Mouse (Mus musculus) embryonic facial prominence, embryonic 13.5 days (tissue): Measurements from ENCODE around the gene Spi1. TPM values are rescaled to one million over a fixed set of nuclear protein-coding genes. Genes with fewer than 3 reads are reported as not detected.

Experiments
- ATAC-seq: fragments of 200-750 bp; cut with Nextera tagmentation; 2 replicates; pipeline ENCODE4 v1.8.0; 2017; ENCODE audit warnings: low read depth; ENCODE audit not compliant: insufficient number of reproducible peaks, insufficient read depth, low FRiP score, low TSS enrichment
- H3K27ac ChIP-seq: fragments of 300-500 bp; sonication (generic); 2 replicates; pipeline ENCODE4 v1.5.1; 2015; ENCODE audit warnings: moderate library complexity, mild to moderate bottlenecking, inconsistent platforms
- H3K27me3 ChIP-seq: fragments of 300-500 bp; sonication (generic); 2 replicates; pipeline ENCODE4 v1.6.1; 2015; ENCODE audit warnings: mild to moderate bottlenecking, inconsistent platforms
- H3K36me3 ChIP-seq: fragments of 300-500 bp; sonication (generic); 2 replicates; pipeline ENCODE4 v1.6.1; 2015; ENCODE audit warnings: mild to moderate bottlenecking, inconsistent platforms
- H3K4me1 ChIP-seq: fragments of 300-500 bp; sonication (generic); 2 replicates; pipeline ENCODE4 v1.6.1; 2015; ENCODE audit warnings: inconsistent platforms
- H3K4me2 ChIP-seq: fragments of 300-500 bp; sonication (generic); 2 replicates; pipeline ENCODE4 v1.6.1; 2015; ENCODE audit warnings: moderate library complexity, mild to moderate bottlenecking, inconsistent platforms
- H3K4me3 ChIP-seq: fragments of 300-500 bp; sonication (generic); 2 replicates; pipeline ENCODE4 v1.5.1; 2015; ENCODE audit warnings: mild to moderate bottlenecking, inconsistent platforms
- H3K9ac ChIP-seq: fragments of 300-500 bp; sonication (generic); 2 replicates; pipeline ENCODE4 v1.6.1; 2015; ENCODE audit warnings: mild to moderate bottlenecking, inconsistent platforms
- H3K9me3 ChIP-seq: fragments of 300-500 bp; sonication (generic); 2 replicates; pipeline ENCODE4 v1.6.1; 2016; ENCODE audit warnings: inconsistent platforms
- WGBS: fragments of 180-500 bp; shearing (Covaris S2); methylation state at CpG from one replicate; pipeline ENCODE4 v1.1.7; 2015; ENCODE audit warnings: mixed read lengths; 5-methylcytosine and 5-hydroxymethylcytosine counted together
- polyA plus RNA-seq: library from polyadenylated mRNA; unstranded; fragments of >200 nt; fragmentation: Nextera tagmentation; extraction: Ambion mirVana; gene quantifications from 2 replicates; pipeline ENCODE4 v1.2.1, GENCODE M21; 2015

The Spi1 gene
- polyA plus RNA-seq, 1 experiment from 2014 or later = 7.5 TPM

DNA sequence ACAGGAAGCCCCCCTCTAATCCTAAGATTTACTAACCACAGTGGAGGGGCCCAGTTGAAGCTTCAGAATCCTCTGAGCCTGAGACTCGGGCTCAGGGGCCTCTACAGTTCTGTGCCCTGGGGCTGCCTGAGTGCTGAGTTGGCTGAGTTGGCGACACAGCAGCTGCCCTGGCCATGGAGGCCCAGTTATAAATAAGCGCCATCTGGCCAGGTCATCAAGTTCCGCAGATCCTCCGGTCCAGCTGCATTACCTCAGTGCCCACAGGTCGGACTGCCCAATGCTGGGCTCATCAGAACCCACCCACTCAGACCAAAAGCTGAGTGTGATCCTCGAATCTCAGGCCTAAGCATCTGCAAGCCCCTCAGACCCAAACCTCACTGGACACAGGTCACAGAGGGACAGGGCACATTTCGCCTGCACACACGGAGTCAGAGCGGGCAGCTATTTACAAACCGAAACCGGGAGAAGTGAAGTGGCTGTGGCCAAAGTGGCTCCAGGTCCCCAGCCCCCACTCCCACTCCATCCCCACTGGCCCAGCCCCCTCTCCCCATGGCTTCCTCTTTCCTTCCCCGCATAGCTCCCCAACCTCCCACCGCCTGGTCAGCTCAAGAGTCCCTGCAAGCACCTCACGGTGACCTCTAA, 2.1 kb downstream of the Spi1 start:
- 79% methylated on average over 15 of the region's 15 CpGs for whole genome bisulfite sequencing
- Histone ChIP-seq H3K9me3 (no peaks in the 10 kb centered on the region), H3K4me1 (peaks cover under 1% of the 10 kb centered on the region), H3K36me3 (no peaks in the 10 kb centered on the region), H3K27me3 (no peaks in the 10 kb centered on the region), H3K9ac (no peak overlapping the region), H3K4me2 (no peak overlapping the region), H3K27ac (no peak overlapping the region), H3K4me3 (no peak overlapping the region)
- ATAC-seq = no peak

DNA sequence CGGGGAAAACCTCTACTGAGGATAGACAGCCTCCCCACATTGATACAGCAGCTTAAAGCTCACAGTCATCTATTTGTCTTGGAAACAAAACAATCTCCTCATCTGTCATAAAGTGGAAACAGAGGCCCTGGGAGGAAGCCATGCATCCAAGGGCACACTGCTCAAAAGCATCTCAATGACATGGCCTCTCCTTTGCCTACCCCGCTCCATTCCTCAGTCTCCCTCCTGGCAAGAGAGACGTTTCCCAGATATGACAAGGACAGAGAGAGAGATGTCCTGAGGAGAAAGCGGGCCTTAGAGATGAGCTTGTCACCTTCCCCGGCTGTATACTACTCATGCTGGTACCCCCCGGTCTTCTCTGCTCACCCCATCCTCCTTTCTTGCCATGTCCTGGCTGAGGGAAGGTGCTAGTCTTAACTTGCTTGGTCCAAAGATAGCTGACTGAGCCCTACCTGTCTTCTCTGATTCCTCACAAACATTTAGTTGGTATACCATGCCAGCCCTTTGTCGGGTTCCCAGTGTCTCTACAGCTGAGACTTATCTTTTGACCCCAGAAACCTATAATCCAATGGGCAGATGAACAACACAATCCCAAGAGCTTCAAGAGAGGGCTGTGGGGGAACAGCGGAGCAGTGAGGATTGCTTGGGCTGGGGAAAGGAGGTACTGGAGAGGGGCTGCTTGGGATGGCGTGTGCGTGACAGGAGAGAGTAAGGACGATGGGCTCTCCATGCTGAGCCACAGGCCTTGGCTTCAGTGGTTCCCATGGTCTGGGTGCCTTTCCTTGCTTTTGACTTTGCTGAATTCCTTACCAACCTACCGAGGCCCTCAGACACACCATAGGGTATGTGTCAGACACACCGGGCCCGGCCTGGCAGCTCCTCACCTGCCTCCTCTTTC, 3.6 kb downstream of the Spi1 start:
- Histone ChIP-seq H3K4me3 (no peak overlapping the region), H3K9ac (no peak overlapping the region), H3K27ac (no peak overlapping the region), H3K9me3 (no peaks in the 10 kb centered on the region), H3K36me3 (no peaks in the 10 kb centered on the region), H3K27me3 (no peaks in the 10 kb centered on the region), H3K4me1 (no peaks in the 10 kb centered on the region), H3K4me2 (no peak overlapping the region)
- ATAC-seq = no peak
- 88% methylated on average over 14 of the region's 14 CpGs for WGBS

DNA sequence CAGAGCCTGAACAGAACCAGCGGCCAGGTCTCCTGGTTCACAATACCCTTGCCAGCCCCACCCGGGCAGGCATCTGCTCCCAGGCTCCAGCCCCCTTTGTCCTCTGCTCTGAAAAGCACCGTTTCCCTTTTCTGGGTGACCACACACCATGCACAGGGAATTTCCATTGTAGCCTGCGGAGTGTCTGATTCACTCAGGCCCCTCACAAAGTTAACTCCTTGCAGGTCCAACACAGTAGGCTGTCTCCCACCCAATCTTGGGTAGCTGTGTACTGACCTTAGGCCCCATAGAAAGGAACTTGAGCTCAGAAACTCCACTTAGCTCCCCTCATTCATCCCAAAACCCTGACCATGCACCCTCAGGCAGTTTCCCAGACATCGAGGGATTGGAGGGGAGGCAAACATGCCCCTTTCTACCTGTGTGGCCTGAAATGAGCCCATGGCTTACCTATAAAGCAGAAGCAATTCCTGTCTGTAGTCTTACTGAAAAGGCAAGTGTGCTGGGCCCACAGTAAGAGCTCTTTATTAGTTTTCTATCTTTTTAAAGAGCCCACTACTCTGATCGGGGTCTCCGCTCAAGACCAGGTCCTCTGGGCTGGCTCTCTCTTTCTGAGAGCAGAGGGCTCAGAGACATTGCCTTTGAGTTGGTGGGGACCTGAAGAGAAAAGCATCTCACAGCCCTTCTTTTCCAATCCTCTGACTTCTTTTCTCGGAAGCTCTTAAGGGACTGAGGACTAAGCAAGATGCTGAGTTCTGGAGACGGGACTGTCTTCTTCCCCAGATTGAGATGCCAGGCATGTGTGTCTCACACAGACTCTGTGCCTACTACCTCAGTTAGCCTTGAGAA, 4.4 kb downstream of the Spi1 start:
- Histone ChIP-seq H3K4me3 (no peak overlapping the region), H3K4me2 (no peak overlapping the region), H3K27me3 (no peaks in the 10 kb centered on the region), H3K9me3 (no peaks in the 10 kb centered on the region), H3K4me1 (no peaks in the 10 kb centered on the region), H3K36me3 (no peaks in the 10 kb centered on the region), H3K9ac (no peak overlapping the region), H3K27ac (no peak overlapping the region; the same call in 1 of the 2 replicates)
- ATAC-seq = no peak
- 71% methylated on average over 9 of the region's 9 CpGs for WGBS

DNA sequence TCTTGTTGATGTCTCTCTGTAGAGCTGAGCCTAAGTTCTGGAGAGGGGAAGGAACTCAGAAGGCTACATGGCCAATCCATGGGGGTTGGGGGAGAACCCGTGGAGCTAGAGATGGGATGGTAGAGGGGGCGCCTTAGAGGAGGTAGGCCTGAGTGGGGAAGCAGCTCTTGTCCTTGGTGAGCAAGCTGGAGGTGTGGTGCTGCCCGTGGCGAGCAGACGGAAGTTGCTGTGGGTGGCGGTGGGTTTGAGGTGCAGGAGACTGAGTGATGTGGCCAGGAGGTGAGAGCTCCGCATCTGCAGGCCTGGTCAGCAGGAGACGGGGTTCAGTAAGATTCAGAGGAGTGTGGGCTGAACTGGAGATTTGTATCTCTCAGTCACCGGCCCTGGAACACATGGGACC, 5.3 kb downstream of the Spi1 start:
- H3K4me3 ChIP-seq = no peak overlapping the region
- no peaks in the 10 kb centered on the region for H3K4me1 ChIP-seq
- H3K9me3 ChIP-seq = no peaks in the 10 kb centered on the region
- H3K9ac ChIP-seq = no peak overlapping the region
- H3K36me3 ChIP-seq = no peaks in the 10 kb centered on the region
- WGBS = 85% methylated on average over 9 of the region's 9 CpGs
- ATAC-seq = no peak
- no peak overlapping the region for H3K4me2 ChIP-seq
- H3K27ac ChIP-seq = no peak overlapping the region
- no peaks in the 10 kb centered on the region for H3K27me3 ChIP-seq

DNA sequence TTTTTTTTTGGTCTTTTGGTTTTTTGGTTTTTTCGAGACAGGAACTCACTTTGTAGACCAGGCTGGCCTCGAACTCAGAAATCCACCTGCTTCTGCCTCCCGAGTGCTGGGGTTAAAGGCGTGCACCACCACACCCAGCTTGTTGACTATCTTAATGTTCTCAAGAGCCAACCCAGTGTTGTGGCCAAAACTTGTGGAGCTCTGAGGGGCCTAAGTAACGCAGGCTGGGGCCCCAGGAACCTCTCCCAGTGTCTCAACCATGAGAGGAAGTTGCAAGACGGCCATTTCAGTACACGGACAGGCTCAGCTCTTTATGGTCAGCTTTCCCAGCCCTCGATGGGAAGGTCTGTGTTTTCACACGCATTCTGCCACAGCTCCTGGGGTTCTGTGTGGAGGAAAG, 6.8 kb downstream of the Spi1 start:
- Histone ChIP-seq H3K9me3 (no peaks in the 10 kb centered on the region), H3K36me3 (no peaks in the 10 kb centered on the region), H3K27ac (no peak overlapping the region), H3K9ac (no peak overlapping the region), H3K27me3 (no peaks in the 10 kb centered on the region), H3K4me3 (no peak overlapping the region), H3K4me2 (no peak overlapping the region), H3K4me1 (no peaks in the 10 kb centered on the region)
- 76% methylated on average over 9 of the region's 9 CpGs for WGBS
- ATAC-seq = no peak

DNA sequence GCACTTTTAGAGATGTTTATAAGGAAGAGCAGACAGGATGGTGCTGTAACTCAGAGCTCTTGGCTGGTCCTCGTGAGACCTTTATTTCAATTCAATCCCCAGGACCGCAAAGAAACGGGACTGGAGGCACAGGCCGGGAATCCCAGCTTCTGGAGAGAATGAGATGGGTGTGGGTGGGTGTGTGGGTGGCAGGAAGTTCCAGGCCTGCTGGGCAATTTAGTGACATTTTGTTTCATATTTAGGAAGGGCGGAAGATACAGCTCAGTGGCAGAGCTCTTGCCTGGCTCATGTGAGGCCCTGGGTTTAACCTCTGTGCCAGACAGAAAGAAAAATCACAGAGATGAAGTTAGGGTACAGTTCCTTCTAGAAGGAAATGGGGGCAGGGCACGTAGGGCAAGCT, 8.0 kb downstream of the Spi1 start:
- 78% methylated on average over 6 of the region's 6 CpGs for WGBS
- no peaks in the 10 kb centered on the region for H3K4me1 ChIP-seq
- no peaks in the 10 kb centered on the region for H3K27me3 ChIP-seq
- H3K4me3 ChIP-seq = no peak overlapping the region
- no peaks in the 10 kb centered on the region for H3K36me3 ChIP-seq
- H3K4me2 ChIP-seq = no peak overlapping the region
- no peak overlapping the region for H3K9ac ChIP-seq
- no peaks in the 10 kb centered on the region for H3K9me3 ChIP-seq
- ATAC-seq = no peak
- no peak overlapping the region for H3K27ac ChIP-seq

DNA sequence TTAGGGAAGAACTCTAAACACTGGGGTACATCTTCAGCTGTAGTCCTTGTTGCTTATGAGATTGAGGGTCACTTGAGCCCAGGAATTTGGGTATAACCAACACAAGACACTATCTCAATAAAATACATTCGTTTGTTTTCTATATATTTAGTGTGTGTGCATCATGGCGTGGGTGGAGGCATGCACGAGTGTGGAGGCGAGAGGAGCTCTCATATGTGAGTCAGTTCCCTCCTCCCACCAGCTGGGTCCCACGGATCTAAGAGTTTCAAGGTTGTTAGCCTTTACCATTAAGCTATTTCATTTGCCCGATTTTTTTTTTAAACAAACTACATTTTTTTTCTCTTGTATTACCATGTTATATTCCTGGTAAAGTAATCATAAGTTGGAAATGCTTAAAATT, 8.6 kb downstream of the Spi1 start:
- ATAC-seq = no peak
- H3K4me3 ChIP-seq = no peak overlapping the region
- no peak overlapping the region for H3K9ac ChIP-seq
- WGBS = 72% methylated on average over 6 of the region's 6 CpGs
- H3K27ac ChIP-seq = no peak overlapping the region
- H3K27me3 ChIP-seq = no peaks in the 10 kb centered on the region
- H3K4me1 ChIP-seq = no peaks in the 10 kb centered on the region
- H3K4me2 ChIP-seq = no peak overlapping the region
- H3K9me3 ChIP-seq = no peaks in the 10 kb centered on the region
- no peaks in the 10 kb centered on the region for H3K36me3 ChIP-seq

DNA sequence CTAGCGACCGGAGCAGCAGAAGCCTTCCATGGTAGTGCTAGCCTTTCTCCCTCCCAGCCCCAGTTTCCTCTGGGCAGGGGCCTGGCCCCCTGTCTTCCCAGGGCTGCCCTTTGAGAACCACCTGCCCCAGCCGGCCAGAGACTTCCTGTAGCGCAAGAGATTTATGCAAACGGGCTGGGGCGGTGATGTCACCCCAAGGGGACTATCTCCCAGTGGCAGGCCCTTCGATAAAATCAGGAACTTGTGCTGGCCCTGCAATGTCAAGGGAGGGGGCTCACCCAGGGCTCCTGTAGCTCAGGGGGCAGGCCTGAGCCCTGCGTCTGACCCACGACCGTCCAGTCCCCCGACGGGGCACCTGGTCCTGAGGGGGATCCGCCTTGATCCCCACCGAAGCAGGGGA, 14.3 kb downstream of the Spi1 start:
- Histone ChIP-seq H3K9me3 (no peaks in the 10 kb centered on the region), H3K4me1 (no peaks in the 10 kb centered on the region), H3K4me2 (no peak overlapping the region), H3K27ac (no peak overlapping the region), H3K4me3 (no peak overlapping the region), H3K9ac (peak overlapping the region; percentile 27; the same call in 1 of the 2 replicates), H3K36me3 (no peaks in the 10 kb centered on the region), H3K27me3 (no peaks in the 10 kb centered on the region)
- no peak for ATAC-seq
- WGBS = 70% methylated on average over 14 of the region's 14 CpGs

DNA sequence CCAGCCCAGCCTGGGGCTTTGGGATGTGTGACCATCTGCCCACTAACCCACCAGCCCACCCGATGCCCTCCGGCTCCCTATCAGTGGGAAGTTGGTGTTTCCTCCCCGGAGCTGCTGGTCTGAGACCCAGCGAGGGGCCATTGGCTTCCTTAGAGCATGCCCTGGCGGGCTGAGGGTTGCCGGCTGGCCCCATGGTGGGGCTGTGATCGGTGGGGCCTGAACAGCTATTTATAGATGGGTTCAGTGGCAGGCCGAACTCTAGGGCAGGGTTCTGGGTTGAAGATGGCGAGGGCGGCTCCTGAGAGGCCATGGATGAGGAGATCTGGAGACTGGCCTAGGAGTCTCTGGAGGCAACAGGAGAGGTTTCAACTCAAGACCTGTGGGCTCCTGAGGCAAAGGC, 14.8 kb downstream of the Spi1 start:
- no peak overlapping the region for H3K4me2 ChIP-seq
- 88% methylated on average over 10 of the region's 10 CpGs for WGBS

DNA sequence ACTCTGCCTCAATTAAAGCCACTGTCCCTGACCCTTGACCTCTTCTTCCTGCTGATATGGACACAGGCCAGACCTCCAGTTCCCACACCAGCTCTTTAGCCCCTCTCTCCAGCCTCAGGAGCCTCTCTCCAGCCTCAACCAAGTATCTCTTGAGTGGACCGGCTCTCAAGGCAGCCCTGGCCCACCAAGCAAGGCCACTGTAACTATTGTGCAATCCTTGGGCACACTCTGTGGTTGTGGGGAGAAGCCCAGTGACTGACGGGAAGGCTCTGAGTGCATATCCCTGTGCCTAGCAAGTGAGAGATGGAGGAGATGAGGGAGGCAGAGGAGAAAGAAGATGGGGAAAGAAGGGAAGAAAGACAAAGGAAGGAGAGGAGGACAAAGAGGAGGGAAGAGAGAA, 16.0 kb downstream of the Spi1 start:
- no peak overlapping the region for H3K4me2 ChIP-seq
- 83% methylated on average over 2 of the region's 2 CpGs for WGBS
- no peak overlapping the region for H3K4me3 ChIP-seq
- H3K9ac ChIP-seq = no peak overlapping the region
- H3K27me3 ChIP-seq = no peaks in the 10 kb centered on the region
- H3K36me3 ChIP-seq = no peaks in the 10 kb centered on the region
- H3K27ac ChIP-seq = no peak overlapping the region
- H3K9me3 ChIP-seq = no peaks in the 10 kb centered on the region
- H3K4me1 ChIP-seq = no peaks in the 10 kb centered on the region
- ATAC-seq = no peak

More for the DNA sequence above, 14.8 kb downstream of the Spi1 start:
- H3K36me3 ChIP-seq = no peaks in the 10 kb centered on the region
- no peaks in the 10 kb centered on the region for H3K27me3 ChIP-seq
- no peaks in the 10 kb centered on the region for H3K4me1 ChIP-seq
- H3K9ac ChIP-seq = peak overlapping the region; percentile 27; the same call in 1 of the 2 replicates
- no peak overlapping the region for H3K27ac ChIP-seq
- H3K9me3 ChIP-seq = no peaks in the 10 kb centered on the region
- no peak for ATAC-seq
- H3K4me3 ChIP-seq = no peak overlapping the region

DNA sequence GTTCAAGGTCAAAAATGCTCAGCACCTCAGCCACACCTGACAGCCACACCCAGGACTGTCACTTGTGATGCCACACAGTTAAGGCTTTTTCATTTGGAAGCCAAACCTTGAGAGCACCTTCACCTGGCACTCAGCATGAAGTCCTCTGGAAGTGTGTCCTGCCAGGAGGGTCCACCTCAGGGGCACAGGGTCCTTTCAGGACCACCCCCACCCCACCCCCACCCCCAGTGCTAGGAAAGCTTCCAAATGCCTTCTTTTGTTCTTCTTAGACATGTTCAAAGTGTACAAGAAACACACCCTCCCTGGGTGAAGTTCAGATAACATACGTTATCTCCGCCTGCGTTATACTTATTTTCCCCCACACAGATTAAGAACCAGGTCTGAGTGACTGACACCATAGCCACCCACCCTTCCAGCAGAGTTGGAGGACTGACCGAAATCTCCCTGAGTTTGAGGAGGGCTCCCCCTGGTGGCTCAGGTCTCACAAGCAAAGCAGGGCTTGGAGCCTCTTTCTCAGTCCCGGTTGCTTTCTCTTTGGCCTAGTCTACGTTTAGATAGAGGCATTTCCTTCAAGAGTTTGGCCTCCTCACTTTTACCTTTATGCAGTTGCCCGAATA, 19.0 kb downstream of the Spi1 start:
- 0 out of 2 replicates have a peak overlapping the region, but pooled peaks have one; percentile 36 for H3K9ac ChIP-seq
- peak; percentile 60; the same call in 1 of the 2 replicates for ATAC-seq
- no peaks in the 10 kb centered on the region for H3K9me3 ChIP-seq
- H3K27ac ChIP-seq = no peak overlapping the region; the same call in 1 of the 2 replicates
- H3K4me3 ChIP-seq = no peak overlapping the region
- H3K4me2 ChIP-seq = no peak overlapping the region
- H3K4me1 ChIP-seq = no peaks in the 10 kb centered on the region
- no peaks in the 10 kb centered on the region for H3K36me3 ChIP-seq
- 7% methylated on average over 7 of the region's 7 CpGs for WGBS
- no peaks in the 10 kb centered on the region for H3K27me3 ChIP-seq
